Comparison of ENCODE assay signal across 9 mouse cellular contexts in the genomic region with DNA sequence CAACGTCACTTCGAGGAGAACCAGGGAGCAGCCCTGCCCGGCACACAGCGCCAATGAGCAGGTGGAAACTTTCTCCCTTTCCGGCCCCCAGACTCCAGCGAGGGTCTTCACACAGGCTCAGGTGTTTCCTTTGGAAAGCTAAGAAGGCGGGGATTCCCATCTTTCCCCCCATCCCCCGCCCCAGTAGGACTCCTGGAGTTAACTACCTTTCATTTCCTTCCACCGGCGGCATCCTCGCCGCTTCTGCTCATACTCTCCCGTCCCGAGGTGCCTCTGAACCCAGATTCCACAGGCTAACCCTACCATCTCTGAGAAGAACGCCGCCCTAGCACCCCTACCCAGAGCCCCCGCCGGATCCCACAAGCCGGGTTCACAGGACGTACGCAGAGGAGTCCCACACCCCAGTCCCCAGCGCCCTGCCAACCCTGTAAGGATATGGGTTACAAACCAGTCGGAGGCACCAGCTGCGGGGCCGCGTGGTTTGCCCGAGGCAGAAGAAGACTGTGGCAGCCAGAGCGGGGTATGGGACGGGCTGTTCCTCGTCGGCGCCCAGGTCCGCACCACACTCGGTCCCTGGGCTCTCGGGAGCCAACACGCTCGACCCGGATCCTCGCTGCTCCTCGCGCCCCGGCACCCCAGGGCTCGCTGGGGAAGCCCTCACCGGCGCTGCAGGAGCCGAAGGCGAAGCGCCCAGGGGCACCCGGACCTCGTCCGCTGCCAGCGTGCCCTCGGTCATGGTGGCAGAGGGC. TPM values are rescaled to one million over a fixed set of nuclear protein-coding genes. Genes with fewer than 3 reads are reported as not detected.
DNase-seq lines count a peak whose midpoint lies in the region; ATAC-seq and TF ChIP-seq lines count a peak whose summit lies in the region.
"Had no signal": no experiment of that assay in that cellular context is flagged by ENCODE, and none has a peak within 500 bp of the region (broad histone marks: within the 10 kb centered on the region; RNA-seq: fewer than 3 reads in every experiment).

No protein-coding gene starts in this region.

- no peak for DNase-seq in frontal cortex, postnatal 25 days (ENCODE audit: low spot score in 2 of 2)
- no peak for DNase-seq in spleen, adult 2 months (ENCODE audit: low read depth in 1 of 2, low spot score in 2 of 2)
- no peak for DNase-seq in spleen, postnatal 14 days (ENCODE audit: low spot score in 2 of 2)
- DNase-seq in heart, postnatal 14 days: peak; percentile 22 to 37
- no peak for DNase-seq in thymus, adult 2 months

- H3K4me1 ChIP-seq in spleen, adult 2 months (ENCODE audit: control insufficient read depth, insufficient read depth, insufficient read length): peaks cover 17% of the 10 kb centered on the region
- peaks cover 13% of the 10 kb centered on the region for H3K4me1 ChIP-seq in liver, embryonic 12.5 days
- no peaks in the 10 kb centered on the region; the same call in 1 of the 2 replicates for H3K4me1 ChIP-seq in small intestine, adult 2 months (ENCODE audit: control insufficient read depth, insufficient read depth, insufficient read length, low read length)
- H3K4me1 ChIP-seq in thymus, adult 2 months (replicated peaks; ENCODE audit: control insufficient read depth, insufficient read depth, low read length): no peaks in the 10 kb centered on the region; the same call in 1 of the 2 replicates

- H3K4me2 ChIP-seq in liver, embryonic 12.5 days: peak overlapping the region; percentile 67

- peaks cover 17% of the 10 kb centered on the region for H3K27me3 ChIP-seq in spleen, adult 2 months (ENCODE audit: control insufficient read depth, insufficient read depth, low read length)
- H3K27me3 ChIP-seq in liver, embryonic 12.5 days (replicated peaks): peaks cover 92% of the 10 kb centered on the region
- H3K27me3 ChIP-seq in small intestine, adult 2 months (ENCODE audit: control insufficient read depth, insufficient read depth, low read length): peaks cover 25% of the 10 kb centered on the region
- H3K27me3 ChIP-seq in thymus, adult 2 months (ENCODE audit: control insufficient read depth, insufficient read depth, low read length): peaks cover 3% of the 10 kb centered on the region; the same call in 1 of the 2 replicates

- H3K36me3 ChIP-seq in spleen, adult 2 months (ENCODE audit: control insufficient read depth, insufficient read depth, low read length): no peaks in the 10 kb centered on the region
- H3K36me3 ChIP-seq in liver, embryonic 12.5 days: no peaks in the 10 kb centered on the region
- no peaks in the 10 kb centered on the region for H3K36me3 ChIP-seq in small intestine, adult 2 months (ENCODE audit: control insufficient read depth, insufficient read depth, low read length)
- no peaks in the 10 kb centered on the region for H3K36me3 ChIP-seq in thymus, adult 2 months (ENCODE audit: control insufficient read depth, insufficient read depth, low read length)

- no peak overlapping the region for H3K27ac ChIP-seq in spleen, adult 2 months (ENCODE audit: insufficient read depth, low read length)
- H3K27ac ChIP-seq in liver, embryonic 12.5 days: no peak overlapping the region
- H3K27ac ChIP-seq in small intestine, adult 2 months (ENCODE audit: insufficient read depth, low read depth, low read length): no peak overlapping the region
- no peak overlapping the region for H3K27ac ChIP-seq in thymus, adult 2 months (ENCODE audit: control insufficient read depth, insufficient read depth, low read length)

- no peaks in the 10 kb centered on the region for H3K9me3 ChIP-seq in liver, embryonic 12.5 days (replicated peaks)

- H3K4me3 ChIP-seq in spleen, adult 2 months (ENCODE audit: extremely low read depth, insufficient read depth, insufficient read length): peak overlapping the region; percentile 53; the same call in 1 of the 2 replicates
- H3K4me3 ChIP-seq in liver, embryonic 12.5 days: peak overlapping the region; percentile 58
- peak overlapping the region; percentile 61 for H3K4me3 ChIP-seq in small intestine, adult 2 months (ENCODE audit: low read depth, low read length)
- no peak overlapping the region for H3K4me3 ChIP-seq in thymus, adult 2 months (ENCODE audit: control insufficient read depth, insufficient read depth, low read length)

- 0 out of 2 replicates have a peak overlapping the region, but pooled peaks have one; percentile 54 for H3K9ac ChIP-seq in liver, embryonic 12.5 days

- WGBS in spleen, adult 2 months: 3% methylated on average over 53 of the region's 53 CpGs
- 2% methylated on average over 53 of the region's 53 CpGs for WGBS in liver, embryonic 12.5 days (ENCODE audit: insufficient replicate concordance)
- WGBS in small intestine, adult 2 months: 3% methylated on average over 52 of the region's 53 CpGs
- WGBS in thymus, adult 2 months: 3% methylated on average over 53 of the region's 53 CpGs

- peak; percentile 59; the same call in 1 of the 2 replicates for ATAC-seq in frontal cortex, adult (ENCODE audit: low TSS enrichment)
- no peak for ATAC-seq in liver, embryonic 12.5 days

- TF ChIP-seq CTCF in spleen, adult 2 months (IDR thresholded peaks at IDR 0.05; ENCODE audit: extremely low read depth, insufficient read depth, insufficient read length, insufficient replicate concordance): no peak
- TF ChIP-seq CTCF in small intestine, adult 2 months (IDR thresholded peaks at IDR 0.05; ENCODE audit: extremely low read depth, insufficient read length, insufficient replicate concordance, low read depth, low read length): no peak
- no peak for TF ChIP-seq CTCF in thymus, adult 2 months (IDR thresholded peaks at IDR 0.05; ENCODE audit: borderline replicate concordance, control insufficient read depth, extremely low read depth, insufficient read depth, low read length, poor library complexity)

- no peak for TF ChIP-seq POLR2A in spleen, adult 2 months (IDR thresholded peaks at IDR 0.05; ENCODE audit: low read depth, low read length)
- TF ChIP-seq POLR2A in small intestine, adult 2 months (IDR thresholded peaks at IDR 0.05; ENCODE audit: low read depth, low read length): no peak
- no peak for TF ChIP-seq POLR2A in thymus, adult 2 months (IDR thresholded peaks at IDR 0.05; ENCODE audit: control insufficient read depth, extremely low read depth, insufficient read depth, low read length, poor library complexity)

- intact Hi-C loops in heart, postnatal 14 days (cut with DNase I): loop anchor here (5.0 kb wide), 1 partner anchor 35 kb away; no protein-coding TSS in a partner anchor

RNA-seq across cellular contexts. Expression of a gene that starts 1.0 kb away (rescaled TPM):
- polyA plus RNA-seq in spleen, adult 2 months (2012; rRNA removed): 11.6 and 14.4 TPM in 2 replicates
- total RNA-seq in heart, postnatal 14 days (2021): 1 to 10 TPM; 4.9 to 8.1 TPM
- 1.2 and 1.6 TPM in 2 replicates for polyA plus RNA-seq in liver, embryonic 12.5 days (2016; fragmentation: Nextera tagmentation; extraction: Ambion mirVana)
- polyA plus RNA-seq in small intestine, adult 2 months (2012; rRNA removed): 17.8 and 19.6 TPM in 2 replicates
- polyA plus RNA-seq in thymus, adult 2 months (2012; rRNA removed): 1.5 and 4.3 TPM in 2 replicates

RNA-seq across cellular contexts. Expression of a gene that starts 21.8 kb away (rescaled TPM):
- polyA plus RNA-seq in spleen, adult 2 months (2012; rRNA removed): 0.06 TPM in 1 of 2 replicates, not detected in the other
- under 1 TPM in 1 of 2 experiments, not detected in 1; 0.50 TPM for total RNA-seq in heart, postnatal 14 days (2021)
- polyA plus RNA-seq in liver, embryonic 12.5 days (2016; fragmentation: Nextera tagmentation; extraction: Ambion mirVana): not detected in 2 replicates
- not detected in 2 replicates for polyA plus RNA-seq in small intestine, adult 2 months (2012; rRNA removed)
- 0.19 and 0.42 TPM in 2 replicates for polyA plus RNA-seq in thymus, adult 2 months (2012; rRNA removed)
- total RNA-seq: MEL had no signal

Comparison
In these comparisons a context has a peak if more than half of its experiments do, and no peak if none do; other contexts are left out.
1. DNase-seq: peak in heart, postnatal 14 days (2 of 2); none in frontal cortex, postnatal 25 days (0 of 2), spleen, adult 2 months (0 of 2), spleen, postnatal 14 days (0 of 2) and thymus, adult 2 months (single experiment).